8 mouse cellular contexts compared by ENCODE assay signal in the genomic region with DNA sequence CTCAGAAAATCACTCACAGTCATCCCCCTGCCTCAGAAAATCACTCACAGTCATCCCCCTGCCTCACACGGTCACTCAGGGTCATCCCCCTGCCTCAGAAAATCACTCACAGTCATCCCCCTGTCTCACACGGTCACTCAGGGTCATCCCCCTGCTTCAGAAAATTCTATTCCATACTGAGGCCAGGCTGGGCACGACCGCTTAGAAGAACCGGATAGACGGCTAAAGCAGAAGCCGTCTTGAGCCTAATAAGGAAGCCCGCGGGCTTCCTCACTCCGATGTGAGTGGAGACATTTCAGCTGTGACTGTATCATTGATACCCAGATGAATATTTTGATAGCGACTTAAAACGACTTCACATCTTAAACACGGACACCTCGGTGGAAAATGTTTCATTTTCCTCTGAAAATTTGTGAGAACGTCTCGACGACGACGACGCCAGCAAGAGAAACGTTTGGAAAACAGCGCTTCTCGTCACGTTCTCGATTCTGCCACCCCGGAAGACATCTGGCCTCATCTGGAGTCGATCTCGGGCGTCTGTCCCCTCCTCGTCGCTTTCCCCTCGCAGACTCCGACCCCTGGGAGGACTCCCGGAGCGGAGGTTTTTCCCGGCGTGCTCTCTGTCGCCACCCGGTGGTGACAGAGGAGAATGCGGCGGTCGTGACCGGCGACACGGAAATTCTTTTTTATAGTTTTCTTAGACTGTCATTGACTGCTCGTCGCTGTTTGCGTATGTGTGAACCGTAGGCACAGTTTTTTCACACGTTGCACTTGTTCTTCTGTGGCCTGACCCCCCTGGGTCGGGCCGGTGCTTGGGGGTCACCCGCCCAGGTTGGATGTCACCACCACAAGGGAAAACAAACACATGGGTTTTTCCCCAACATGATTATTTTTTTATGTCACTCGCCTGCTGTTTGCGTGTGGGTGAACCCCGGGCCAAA. TPM values are rescaled to one million over a fixed set of nuclear protein-coding genes. Genes with fewer than 3 reads are reported as not detected.
A peak's percentile ranks its signal among the peaks of the same experiment; 100 is the strongest.
DNase-seq lines count a peak whose midpoint lies in the region; ATAC-seq lines count a peak whose summit lies in the region.
"Not testable (repeated sequence)": the region's sequence is repeated elsewhere in the genome, so short reads cannot be mapped to it uniquely, and the experiment has no call there.

No protein-coding gene starts in this region.

- not testable (repeated sequence) for H3K4me1 ChIP-seq in intestine, embryonic 14.5 days (replicated peaks; ENCODE audit: control insufficient read depth, insufficient read depth, low read length)

- peak overlapping the region; percentile 14; the same call in 1 of the 2 replicates for H3K4me2 ChIP-seq in intestine, embryonic 14.5 days (ENCODE audit: low read length)

- WGBS in intestine, embryonic 14.5 days, result 69% methylated on average over 56 of the region's 56 CpGs

- intact Hi-C loops in left cerebral cortex, postnatal 10 days (cut with DNase I), result not testable (repeated sequence)

- H3K27ac ChIP-seq in intestine, embryonic 14.5 days (ENCODE audit: low read depth), result not testable (repeated sequence)

- H3K27me3 ChIP-seq in intestine, embryonic 14.5 days (replicated peaks; ENCODE audit: control insufficient read depth, insufficient read depth, low read length), result not testable (repeated sequence)

- peak; percentile 57 for DNase-seq in adipocyte (ENCODE audit: low spot score)
- peak; percentile 76 to 82 for DNase-seq in cerebellum, postnatal 25 days
- peak; percentile 76 for DNase-seq in gastrocnemius, postnatal 10 days
- DNase-seq in intestine, embryonic 14.5 days (ENCODE audit: low spot score), result peak; percentile 87
- peak; percentile 77 to 85 for DNase-seq in left cerebral cortex, postnatal 10 days (ENCODE audit: extremely low spot score in 1 of 2, low spot score in 2 of 2)
- peak; percentile 84 for DNase-seq in right cerebral cortex, postnatal 4 days
- peak; percentile 74 to 96 for DNase-seq in urinary bladder, postnatal 4 days (ENCODE audit: low spot score in 2 of 2)

- peak; percentile 4; the same call in 1 of the 2 replicates for ATAC-seq in intestine, embryonic 14.5 days (replicated peaks; ENCODE audit: low FRiP score, low TSS enrichment, low read depth)
- ATAC-seq in megakaryocyte-erythroid progenitor cell, adult 5-6 weeks (replicated peaks; ENCODE audit: low FRiP score, low TSS enrichment, poor library complexity, severe bottlenecking), result 0 out of 2 replicates have a peak, but pooled peaks have one; percentile 1

- H3K9ac ChIP-seq in intestine, embryonic 14.5 days (ENCODE audit: low read length), result not testable (repeated sequence)

- H3K36me3 ChIP-seq in intestine, embryonic 14.5 days (ENCODE audit: control insufficient read depth, insufficient read depth, low read length), result peaks cover 46% of the 10 kb centered on the region

- peak overlapping the region; percentile 2; the same call in 1 of the 2 replicates for H3K4me3 ChIP-seq in intestine, embryonic 14.5 days (ENCODE audit: low read depth, low read length)

- peaks cover 68% of the 10 kb centered on the region for H3K9me3 ChIP-seq in intestine, embryonic 14.5 days (ENCODE audit: control insufficient read depth, low read length)

RNA-seq across cellular contexts. Expression of a gene that starts 19.5 kb away (rescaled TPM):
- total RNA-seq in gastrocnemius, postnatal 10 days (2021), result 10 to 100 TPM; 47.0 to 72.9 TPM
- 223 and 261 TPM in 2 replicates for polyA plus RNA-seq in intestine, embryonic 14.5 days (2014; fragmentation: Nextera tagmentation; extraction: Ambion mirVana)
- 100 to 1,000 TPM; 164 to 223 TPM for total RNA-seq in left cerebral cortex, postnatal 10 days (2021)
- total RNA-seq in megakaryocyte-erythroid progenitor cell, adult 5-6 weeks (2014; fragmentation: Nextera tagmentation), result 80.7 and 142 TPM in 2 replicates
- total RNA-seq in megakaryocyte-erythroid progenitor cell, adult 5-6 weeks (2017), result 87.0 and 105 TPM in 2 replicates
